Mouse (Mus musculus) midbrain, embryonic 16.5 days (tissue): ENCODE data around the gene Nanog. TPM values are rescaled to one million over a fixed set of nuclear protein-coding genes. Genes with fewer than 3 reads are reported as not detected.
A peak's percentile ranks its signal among the peaks of the same experiment; 100 is the strongest.

Experiments
- ATAC-seq: fragments of 200-750 bp; cut with Nextera tagmentation; 2 replicates; pipeline ENCODE4 v1.8.0; 2017; ENCODE audit warnings: moderate TSS enrichment
- H3K27ac ChIP-seq: fragments of 300-500 bp; sonication (generic); 2 replicates; pipeline ENCODE4 v1.5.1; 2014; ENCODE audit warnings: mild to moderate bottlenecking, low read length, mixed read lengths
- H3K27me3 ChIP-seq: fragments of 300-500 bp; sonication (generic); 2 replicates; pipeline ENCODE4 v1.6.1; 2014; ENCODE audit warnings: low read depth, low read length, mixed read lengths; ENCODE audit not compliant: control insufficient read depth, insufficient read depth
- H3K36me3 ChIP-seq: fragments of 300-500 bp; sonication (generic); 2 replicates; pipeline ENCODE4 v1.6.1; 2014; ENCODE audit warnings: mild to moderate bottlenecking, low read length, moderate library complexity, mixed read lengths; ENCODE audit not compliant: control insufficient read depth, insufficient read depth
- H3K4me1 ChIP-seq: fragments of 300-500 bp; sonication (generic); 2 replicates; pipeline ENCODE4 v1.6.1; 2014; ENCODE audit warnings: mild to moderate bottlenecking, low read length, mixed read lengths; ENCODE audit not compliant: control insufficient read depth, insufficient read depth
- H3K4me2 ChIP-seq: fragments of 300-500 bp; sonication (generic); 2 replicates; pipeline ENCODE4 v1.6.1; 2014; ENCODE audit warnings: mild to moderate bottlenecking, low read length, mixed read lengths
- H3K4me3 ChIP-seq: fragments of 300-500 bp; sonication (generic); 2 replicates; pipeline ENCODE4 v1.5.1; 2014; ENCODE audit warnings: low read depth, mild to moderate bottlenecking, low read length, moderate library complexity, mixed read lengths
- H3K9ac ChIP-seq: fragments of 300-500 bp; sonication (generic); 2 replicates; pipeline ENCODE4 v1.6.1; 2014; ENCODE audit warnings: low read depth, low read length, mixed read lengths
- H3K9me3 ChIP-seq: fragments of 300-500 bp; sonication (generic); replicated peaks from 2 replicates; pipeline ENCODE4 v1.6.1; 2014; ENCODE audit warnings: mild to moderate bottlenecking, low read length, mixed read lengths; ENCODE audit not compliant: control insufficient read depth, poor library complexity, severe bottlenecking
- WGBS: fragments of 180-500 bp; shearing (Covaris S2); extraction: QIAGEN DNeasy Blood & Tissue Kit; methylation state at CpG from one replicate; pipeline ENCODE4 v1.1.7; 2014; 5-methylcytosine and 5-hydroxymethylcytosine counted together
- polyA plus RNA-seq: library from polyadenylated mRNA; unstranded; fragments of >200 nt; fragmentation: Nextera tagmentation; extraction: Ambion mirVana; gene quantifications from 2 replicates; pipeline ENCODE4 v1.2.1, GENCODE M21; 2015

Nanog gene
- polyA plus RNA-seq, 1 experiment from 2014 or later: not detected

- peaks cover 5% of the 10 kb centered on the region for H3K27me3 ChIP-seq
- H3K9me3 ChIP-seq: no peaks in the 10 kb centered on the region
- no peak overlapping the region for H3K27ac ChIP-seq
- H3K4me3 ChIP-seq: no peak overlapping the region
- peaks cover 19% of the 10 kb centered on the region for H3K4me1 ChIP-seq
- no peak overlapping the region for H3K9ac ChIP-seq
- WGBS: 27% methylated on average over 10 of the region's 10 CpGs
- no peak for ATAC-seq
- H3K36me3 ChIP-seq: no peaks in the 10 kb centered on the region
- no peak overlapping the region for H3K4me2 ChIP-seq
Measured at GRCm38 (mm10) chr6:122744505-122745249, 37.4 kb downstream of the Nanog start.

GRCm38 (mm10) chr6:122750579-122750978 lies 43.3 kb downstream of the Nanog start:
- Histone ChIP-seq H3K27ac (no peak overlapping the region), H3K9ac (no peak overlapping the region), H3K4me1 (no peaks in the 10 kb centered on the region), H3K36me3 (no peaks in the 10 kb centered on the region), H3K9me3 (no peaks in the 10 kb centered on the region), H3K4me2 (no peak overlapping the region), H3K4me3 (no peak overlapping the region), H3K27me3 (no peaks in the 10 kb centered on the region)
- WGBS: 78% methylated on average over 6 of the region's 6 CpGs
- ATAC-seq: no peak

- no peak overlapping the region for H3K4me3 ChIP-seq
- H3K4me2 ChIP-seq: no peak overlapping the region
- no peak for ATAC-seq
- 79% methylated on average over 2 of the region's 2 CpGs for WGBS
- H3K9ac ChIP-seq: no peak overlapping the region
- no peaks in the 10 kb centered on the region for H3K27me3 ChIP-seq
- no peaks in the 10 kb centered on the region for H3K36me3 ChIP-seq
- H3K27ac ChIP-seq: no peak overlapping the region
- H3K9me3 ChIP-seq: no peaks in the 10 kb centered on the region
- H3K4me1 ChIP-seq: no peaks in the 10 kb centered on the region
Measured at GRCm38 (mm10) chr6:122755913-122756312, 48.6 kb downstream of the Nanog start.

GRCm38 (mm10) chr6:122758732-122759131 lies 51.4 kb downstream of the Nanog start:
- H3K9me3 ChIP-seq: no peaks in the 10 kb centered on the region
- no peak overlapping the region for H3K4me2 ChIP-seq
- H3K27me3 ChIP-seq: no peaks in the 10 kb centered on the region
- no peaks in the 10 kb centered on the region for H3K36me3 ChIP-seq
- H3K4me3 ChIP-seq: no peak overlapping the region
- no peak overlapping the region for H3K9ac ChIP-seq
- no peak for ATAC-seq
- H3K4me1 ChIP-seq: peaks cover 4% of the 10 kb centered on the region; the same call in 1 of the 2 replicates
- no peak overlapping the region for H3K27ac ChIP-seq
- WGBS: 60% methylated on average over 5 of the region's 5 CpGs

GRCm38 (mm10) chr6:122761011-122761599 lies 53.8 kb downstream of the Nanog start:
- Histone ChIP-seq H3K9ac (peak overlapping the region; percentile 32), H3K9me3 (no peaks in the 10 kb centered on the region), H3K36me3 (no peaks in the 10 kb centered on the region), H3K27me3 (no peaks in the 10 kb centered on the region), H3K4me3 (peak overlapping the region; percentile 39), H3K4me1 (peaks cover 9% of the 10 kb centered on the region; the same call in 1 of the 2 replicates), H3K4me2 (peak overlapping the region; percentile 44), H3K27ac (peak overlapping the region; percentile 68)
- WGBS: 1% methylated on average over 11 of the region's 11 CpGs
- ATAC-seq: peak; percentile 67

- H3K4me2 ChIP-seq: peak overlapping the region; percentile 44
- no peak for ATAC-seq
- H3K36me3 ChIP-seq: no peaks in the 10 kb centered on the region
- H3K27ac ChIP-seq: no peak overlapping the region
- H3K9me3 ChIP-seq: no peaks in the 10 kb centered on the region
- peak overlapping the region; percentile 39 for H3K4me3 ChIP-seq
- peak overlapping the region; percentile 32; the same call in 1 of the 2 replicates for H3K9ac ChIP-seq
- H3K27me3 ChIP-seq: no peaks in the 10 kb centered on the region
- peaks cover 14% of the 10 kb centered on the region for H3K4me1 ChIP-seq
Measured at GRCm38 (mm10) chr6:122761901-122762300, 54.6 kb downstream of the Nanog start.

- Histone ChIP-seq H3K9me3 (no peaks in the 10 kb centered on the region), H3K4me2 (no peak overlapping the region), H3K27ac (no peak overlapping the region), H3K27me3 (no peaks in the 10 kb centered on the region), H3K4me1 (peaks cover 14% of the 10 kb centered on the region), H3K4me3 (no peak overlapping the region), H3K36me3 (no peaks in the 10 kb centered on the region), H3K9ac (no peak overlapping the region)
- ATAC-seq: no peak
- WGBS: 94% methylated on average over 3 of the region's 3 CpGs
Measured at GRCm38 (mm10) chr6:122762480-122762879, 55.2 kb downstream of the Nanog start.

GRCm38 (mm10) chr6:122762952-122763700 lies 55.8 kb downstream of the Nanog start:
- H3K4me2 ChIP-seq: no peak overlapping the region; the same call in 1 of the 2 replicates
- no peak overlapping the region for H3K27ac ChIP-seq
- H3K9me3 ChIP-seq: no peaks in the 10 kb centered on the region
- H3K36me3 ChIP-seq: no peaks in the 10 kb centered on the region
- peaks cover 14% of the 10 kb centered on the region for H3K4me1 ChIP-seq
- no peak for ATAC-seq
- H3K4me3 ChIP-seq: no peak overlapping the region
- 77% methylated on average over 11 of the region's 11 CpGs for WGBS
- H3K27me3 ChIP-seq: no peaks in the 10 kb centered on the region
- no peak overlapping the region for H3K9ac ChIP-seq
